Mouse (Mus musculus) liver, adult 2 months (tissue): ENCODE measurements around the gene Phlda3.

Experiments
- CTCF ChIP-seq: fragments of 200-500 bp; IDR thresholded peaks from 2 replicates; pipeline ENCODE4 v1.5.1; 2011; ENCODE audit warnings: low read depth, low read length, control low read depth
- POLR2A ChIP-seq: fragments of 200-500 bp; IDR thresholded peaks from 2 replicates; pipeline ENCODE4 v1.6.1; 2011; ENCODE audit warnings: low read length, control low read depth; ENCODE audit not compliant: insufficient read depth; ENCODE audit errors: extremely low read depth

DNA sequence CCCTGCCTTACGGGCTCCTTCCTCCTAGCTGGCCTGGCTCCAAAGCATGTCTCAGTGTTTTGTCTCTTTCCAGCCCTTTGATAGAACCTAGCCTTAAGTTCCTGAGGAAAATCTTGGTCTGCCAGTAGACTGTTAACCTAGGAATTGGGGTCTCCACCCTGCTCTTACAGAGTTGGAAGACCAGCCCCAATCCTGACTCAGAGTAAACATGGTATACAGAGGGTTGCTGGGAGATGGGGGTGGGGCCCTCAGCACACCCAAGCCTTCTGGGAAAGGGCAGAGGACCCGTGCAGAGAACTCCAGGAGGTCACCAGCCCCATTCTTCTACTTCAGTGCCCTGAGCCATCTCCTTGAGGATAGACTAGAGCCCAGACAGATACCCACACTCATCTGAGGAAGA is 46.7 kb downstream of the Phlda3 start:
- no peak for TF ChIP-seq CTCF
- TF ChIP-seq POLR2A: no peak
